Mouse (Mus musculus) brown adipose tissue, adult 24 weeks (tissue): Measurements from ENCODE around the gene Hdac7. TPM values are rescaled to one million over a fixed set of nuclear protein-coding genes. Genes with fewer than 3 reads are reported as not detected.
"Not testable (repeated sequence)": the region's sequence is repeated elsewhere in the genome, so short reads cannot be mapped to it uniquely, and the experiment has no call there.

Source experiments
- H3K27ac ChIP-seq: fragments of 200-500 bp; replicated peaks from 2 replicates; pipeline ENCODE4 v1.5.1; 2012; ENCODE audit warnings: low read depth, mild to moderate bottlenecking, low read length
- H3K4me1 ChIP-seq: fragments of 200-500 bp; 2 replicates; pipeline ENCODE4 v1.6.1; 2012; ENCODE audit warnings: low read length, mixed read lengths; ENCODE audit not compliant: control insufficient read depth, insufficient read depth, insufficient read length
- H3K4me3 ChIP-seq: fragments of 200-500 bp; 2 replicates; pipeline ENCODE4 v1.5.1; 2012; ENCODE audit warnings: low read depth, mild to moderate bottlenecking, low read length, moderate library complexity; ENCODE audit not compliant: insufficient read depth
- polyA plus RNA-seq: library from polyadenylated mRNA; stranded (reverse); fragments of >200 nt; gene quantifications from 2 replicates; pipeline ENCODE4 v1.2.4, GENCODE M21; 2012; ENCODE audit not compliant: missing spikeins, insufficient read depth, insufficient read length

Gene Hdac7
- 10.0 and 10.2 TPM in 2 replicates for polyA plus RNA-seq

DNA sequence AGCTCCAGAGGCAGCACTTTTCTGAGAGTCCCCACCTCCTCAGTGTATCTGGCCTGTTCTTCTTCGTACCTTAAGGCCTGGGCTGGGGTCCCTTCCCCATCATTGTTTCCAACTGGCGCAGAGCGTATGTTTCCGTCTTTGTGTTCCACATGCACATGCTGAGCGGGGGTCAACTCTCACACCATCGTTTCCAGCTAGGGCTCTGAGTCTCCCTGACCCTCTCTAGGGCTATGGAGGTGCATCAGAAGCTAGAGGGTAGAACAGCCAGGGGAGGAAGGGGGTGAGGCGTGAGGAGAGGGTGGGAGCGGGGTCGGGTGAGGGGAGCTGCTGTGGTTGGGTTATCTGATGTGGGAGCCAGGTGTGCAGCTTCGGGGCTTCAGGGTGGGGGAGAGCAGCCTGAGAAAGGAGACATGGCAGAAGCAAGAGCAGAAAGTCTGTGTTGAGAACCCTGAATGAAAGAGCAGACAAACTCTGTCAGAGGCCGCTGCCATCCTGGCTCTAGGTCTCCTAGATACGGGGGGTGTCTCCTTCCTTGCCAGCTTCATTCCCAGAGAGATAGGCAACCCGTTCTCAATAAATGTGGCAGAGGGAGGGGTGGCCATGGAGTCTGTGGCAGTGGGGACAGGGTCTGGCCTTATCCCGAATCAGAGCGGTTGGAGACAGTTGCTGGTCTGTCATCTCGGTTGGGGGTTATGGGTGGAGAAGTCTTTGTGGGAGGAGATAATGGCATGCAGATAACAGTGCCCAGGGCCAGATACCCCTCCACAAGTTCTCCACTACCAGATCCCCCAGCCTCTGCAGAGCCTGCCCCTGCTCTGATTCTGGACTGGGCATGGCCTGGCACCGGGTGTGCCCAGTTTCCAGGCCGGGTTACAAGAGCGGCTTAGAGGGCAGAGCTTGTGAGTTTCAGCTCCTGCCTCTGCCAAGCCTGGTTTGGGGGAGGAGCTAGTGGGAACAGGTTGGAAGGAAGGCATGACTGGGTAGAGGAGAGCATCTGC, at the start of gene Hdac7:
Gene Hdac7, minus strand, starts transcription at position 466 of the 998 bp plus-strand sequence.
- Histone ChIP-seq H3K4me1 (peaks cover 9% of the 10 kb centered on the region), H3K4me3 (no peak within 1 kb of the TSS), H3K27ac (no peak within 1 kb of the TSS)

DNA sequence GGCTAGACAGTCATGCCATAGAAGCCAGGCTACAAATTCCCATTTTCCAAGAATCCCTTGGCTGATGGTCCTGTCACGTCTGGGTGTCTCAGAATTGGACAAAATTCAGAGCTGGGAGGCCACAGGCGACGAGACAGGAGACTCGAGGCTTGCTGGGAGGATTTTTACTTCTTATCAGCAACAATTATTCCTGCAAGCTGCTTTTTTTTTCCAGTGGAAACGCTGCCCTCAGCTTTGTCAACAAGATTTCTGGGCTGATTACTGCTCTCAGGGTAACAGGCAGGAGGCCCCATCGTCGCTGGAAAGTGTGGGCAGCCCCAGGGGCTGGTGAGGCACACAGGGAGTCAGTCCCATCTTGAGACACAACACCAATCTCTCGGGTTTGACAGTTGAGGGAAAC, 48.2 kb upstream of the Hdac7 start:
- no peak overlapping the region for H3K27ac ChIP-seq
- H3K4me1 ChIP-seq, result peaks cover 4% of the 10 kb centered on the region; the same call in 1 of the 2 replicates
- no peak overlapping the region for H3K4me3 ChIP-seq

DNA sequence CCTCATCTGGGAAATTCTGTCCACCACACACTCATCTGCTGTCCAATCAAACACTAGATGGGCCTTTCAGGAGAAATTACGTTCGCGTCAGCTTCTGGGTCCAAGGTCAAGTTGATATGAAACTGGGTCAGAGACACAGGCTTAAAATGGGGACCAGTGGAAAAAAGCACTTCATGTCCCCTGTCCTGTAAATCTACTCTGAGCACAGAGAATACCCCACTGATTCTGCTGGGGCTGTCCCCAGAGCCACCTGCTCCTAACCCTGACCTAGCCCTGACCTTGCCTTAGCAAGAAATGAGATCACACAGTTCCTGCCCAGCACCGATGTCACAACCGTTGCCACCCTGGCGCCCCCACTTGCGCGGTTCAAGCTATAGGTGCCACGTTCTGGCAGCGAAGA, 46.1 kb upstream of the Hdac7 start:
- H3K4me3 ChIP-seq, result no peak overlapping the region
- no peak overlapping the region for H3K27ac ChIP-seq
- H3K4me1 ChIP-seq, result peaks cover 4% of the 10 kb centered on the region; the same call in 1 of the 2 replicates

DNA sequence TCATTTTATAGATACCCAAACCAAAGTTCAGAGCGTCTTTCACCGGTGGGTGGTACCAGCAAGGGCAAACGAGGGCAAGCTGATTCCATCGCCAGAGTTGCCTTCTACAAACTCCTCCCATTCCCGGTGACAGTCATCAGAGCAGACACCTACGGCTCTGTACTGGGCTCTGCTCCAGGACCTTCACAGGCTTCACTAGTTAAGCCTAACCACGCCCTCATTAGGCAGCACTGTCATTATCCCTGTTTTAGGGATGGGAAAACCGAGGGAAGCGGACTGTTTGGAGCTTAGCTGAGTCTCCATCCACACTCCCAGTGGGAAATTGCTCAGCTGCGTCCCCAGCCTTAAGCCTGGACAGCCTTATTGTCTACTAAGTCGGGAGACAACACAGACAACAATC, 45.7 kb upstream of the Hdac7 start:
- Histone ChIP-seq H3K27ac (peak overlapping the region; percentile 39; the same call in 1 of the 2 replicates), H3K4me1 (peaks cover 4% of the 10 kb centered on the region; the same call in 1 of the 2 replicates), H3K4me3 (no peak overlapping the region)

DNA sequence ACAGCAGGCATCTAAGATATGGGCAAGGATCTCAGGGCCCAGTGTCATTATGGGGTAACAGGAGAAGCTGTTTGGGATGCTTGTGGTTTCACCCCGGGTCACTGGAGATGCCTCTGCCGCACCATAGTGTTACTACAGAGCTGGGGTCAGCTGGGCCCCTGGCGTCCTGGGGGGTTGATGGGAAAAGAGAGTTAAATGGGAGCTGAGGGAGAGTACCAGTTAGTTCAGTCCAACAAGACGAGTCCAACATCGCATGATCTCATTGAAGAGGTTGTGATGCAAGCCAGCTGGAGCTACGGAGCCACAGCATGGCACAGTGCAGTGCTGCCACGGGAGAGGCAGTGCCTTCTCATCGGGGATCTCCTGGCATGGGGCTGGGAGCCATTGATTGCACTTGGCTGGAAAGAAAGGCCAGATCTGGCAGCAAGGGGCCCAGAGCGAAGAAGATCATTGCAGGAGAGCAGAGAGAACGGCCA, 43.3 kb upstream of the Hdac7 start:
- Histone ChIP-seq H3K4me1 (peaks cover 4% of the 10 kb centered on the region; the same call in 1 of the 2 replicates), H3K27ac (no peak overlapping the region), H3K4me3 (no peak overlapping the region)

DNA sequence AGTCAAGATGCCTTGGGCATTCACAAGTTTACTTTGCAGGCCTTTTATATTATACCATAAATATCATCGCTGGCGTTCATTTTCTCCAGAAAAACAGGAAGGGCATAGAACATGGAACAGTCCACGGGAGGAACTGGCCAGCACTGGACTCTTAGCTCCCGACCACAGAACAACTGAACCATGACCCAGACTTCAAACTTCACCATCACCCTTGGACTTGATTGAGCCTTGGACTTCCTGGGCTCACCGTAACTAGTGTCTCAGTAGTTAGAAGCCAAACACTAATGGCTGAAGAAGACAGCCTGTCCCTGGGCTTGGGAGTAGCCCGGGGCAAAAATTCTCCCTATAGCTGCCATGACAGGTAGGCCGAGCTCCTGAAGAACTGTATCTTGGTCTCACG, 37.1 kb upstream of the Hdac7 start:
- H3K4me1 ChIP-seq, result no peaks in the 10 kb centered on the region
- H3K27ac ChIP-seq, result no peak overlapping the region
- H3K4me3 ChIP-seq, result no peak overlapping the region

DNA sequence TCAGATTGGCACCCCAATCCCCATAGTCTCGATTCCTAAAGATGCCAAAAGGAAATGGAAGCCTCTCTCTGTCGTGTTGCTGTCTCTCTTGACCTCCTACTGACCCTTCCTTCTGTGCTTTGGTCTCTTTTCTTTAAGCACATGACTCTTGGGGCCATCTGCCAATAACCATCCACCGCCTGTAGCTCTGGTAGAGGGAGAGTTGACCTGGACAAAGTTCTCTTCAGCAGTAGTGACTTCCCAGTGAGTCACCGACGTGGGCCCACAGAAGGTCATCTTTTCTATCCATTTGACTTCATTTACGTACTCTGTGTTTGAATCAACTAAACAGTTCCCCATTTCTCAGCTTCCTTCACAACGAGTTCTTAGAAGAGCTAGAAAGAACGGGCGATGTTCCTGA, 36.1 kb upstream of the Hdac7 start:
- Histone ChIP-seq H3K4me1 (no peaks in the 10 kb centered on the region), H3K27ac (no peak overlapping the region), H3K4me3 (no peak overlapping the region)

DNA sequence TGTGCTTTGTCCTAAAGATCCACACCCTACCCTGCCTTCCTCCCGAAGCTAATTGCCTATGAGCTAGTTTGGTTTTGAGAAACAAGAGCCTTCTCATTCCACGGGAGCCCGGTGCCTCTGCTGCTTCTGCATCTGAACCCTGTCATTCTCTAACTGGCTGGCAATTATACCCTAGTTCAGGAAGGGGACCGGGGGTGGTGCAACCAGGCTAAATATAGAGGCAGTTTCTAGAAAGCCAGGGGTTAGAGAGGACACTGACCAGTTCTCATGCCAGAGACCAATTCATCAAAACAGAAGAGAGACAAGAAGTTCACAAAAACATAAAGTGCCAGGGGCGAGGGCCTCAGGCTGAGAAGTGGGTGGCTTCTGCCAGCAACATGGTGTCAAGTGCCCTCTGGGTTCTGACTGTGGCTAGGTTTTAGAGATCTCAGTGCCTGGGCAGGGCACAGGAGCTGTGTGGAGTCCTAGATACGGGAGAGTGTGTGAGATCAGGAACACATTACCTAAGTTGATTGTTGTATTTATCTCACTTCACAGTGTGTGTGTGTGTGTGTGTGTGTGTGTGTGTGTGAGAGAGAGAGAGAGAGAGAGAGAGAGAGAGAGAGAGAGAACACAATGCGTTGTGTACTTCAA, 34.5 kb upstream of the Hdac7 start:
- H3K27ac ChIP-seq, result no peak overlapping the region
- H3K4me3 ChIP-seq, result no peak overlapping the region

DNA sequence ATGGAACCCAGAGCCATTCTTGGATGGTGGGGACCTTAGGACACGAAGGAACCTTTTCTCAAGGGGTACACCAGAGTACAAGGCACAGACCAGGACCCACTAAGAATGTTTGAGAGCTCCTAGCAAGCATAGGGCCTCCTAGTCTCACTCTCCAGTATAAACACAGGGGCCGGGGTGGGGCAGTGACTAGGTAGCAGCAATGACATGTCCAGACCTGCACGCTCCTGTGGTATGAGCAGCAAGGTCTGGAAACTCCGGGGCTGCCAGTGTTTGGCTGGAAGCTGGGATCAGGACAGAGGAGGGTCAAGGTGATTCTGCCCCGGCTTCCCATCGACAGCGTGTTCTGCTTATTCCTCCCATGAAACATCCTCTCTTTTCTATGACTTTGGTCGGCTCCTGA, 31.5 kb upstream of the Hdac7 start:
- H3K4me3 ChIP-seq, result no peak overlapping the region
- H3K27ac ChIP-seq, result no peak overlapping the region
- H3K4me1 ChIP-seq, result peaks cover 4% of the 10 kb centered on the region; the same call in 1 of the 2 replicates

More for the DNA sequence above, 34.5 kb upstream of the Hdac7 start:
- no peaks in the 10 kb centered on the region for H3K4me1 ChIP-seq

DNA sequence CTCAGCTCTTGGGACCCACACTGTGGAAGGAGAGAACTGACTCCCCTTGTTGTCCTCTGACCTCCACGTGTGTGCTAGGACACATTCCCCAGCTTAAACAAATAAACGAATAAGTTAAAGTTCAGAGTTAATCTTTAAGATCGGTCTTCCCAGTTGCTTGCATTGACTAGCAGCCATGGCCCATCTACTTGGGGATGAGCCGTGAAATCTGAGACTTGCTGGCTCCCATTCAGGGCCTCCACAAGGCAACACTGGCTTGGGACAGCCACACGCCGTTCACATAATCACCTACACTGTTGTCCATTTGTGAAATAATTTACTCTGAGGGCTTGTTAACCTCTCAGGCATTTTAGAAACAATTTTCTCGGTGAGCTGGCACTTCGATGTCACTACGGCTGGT, 29.4 kb upstream of the Hdac7 start:
- H3K27ac ChIP-seq, result no peak overlapping the region
- no peak overlapping the region for H3K4me3 ChIP-seq
- peaks cover 5% of the 10 kb centered on the region; the same call in 1 of the 2 replicates for H3K4me1 ChIP-seq

DNA sequence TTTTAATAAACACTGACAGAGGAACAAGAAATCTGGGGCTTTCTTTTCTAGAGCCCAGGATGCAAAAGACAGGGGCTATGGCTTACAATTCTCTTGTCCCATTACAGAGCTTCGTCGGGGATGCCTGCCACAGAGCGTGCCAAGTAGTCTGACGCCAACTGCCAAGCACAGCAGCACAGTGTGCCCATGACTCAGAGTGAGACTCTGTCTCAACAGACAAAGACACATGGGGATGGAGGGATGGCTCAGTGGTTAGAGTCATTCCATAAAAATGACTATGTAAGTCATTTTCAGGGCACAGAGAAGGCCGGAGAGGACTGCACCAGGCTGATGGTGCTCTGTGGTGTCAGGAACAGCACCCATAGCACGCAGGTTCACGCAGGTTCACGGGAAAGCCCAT, 27.9 kb upstream of the Hdac7 start:
- no peak overlapping the region for H3K4me3 ChIP-seq
- peaks cover 5% of the 10 kb centered on the region; the same call in 1 of the 2 replicates for H3K4me1 ChIP-seq

DNA sequence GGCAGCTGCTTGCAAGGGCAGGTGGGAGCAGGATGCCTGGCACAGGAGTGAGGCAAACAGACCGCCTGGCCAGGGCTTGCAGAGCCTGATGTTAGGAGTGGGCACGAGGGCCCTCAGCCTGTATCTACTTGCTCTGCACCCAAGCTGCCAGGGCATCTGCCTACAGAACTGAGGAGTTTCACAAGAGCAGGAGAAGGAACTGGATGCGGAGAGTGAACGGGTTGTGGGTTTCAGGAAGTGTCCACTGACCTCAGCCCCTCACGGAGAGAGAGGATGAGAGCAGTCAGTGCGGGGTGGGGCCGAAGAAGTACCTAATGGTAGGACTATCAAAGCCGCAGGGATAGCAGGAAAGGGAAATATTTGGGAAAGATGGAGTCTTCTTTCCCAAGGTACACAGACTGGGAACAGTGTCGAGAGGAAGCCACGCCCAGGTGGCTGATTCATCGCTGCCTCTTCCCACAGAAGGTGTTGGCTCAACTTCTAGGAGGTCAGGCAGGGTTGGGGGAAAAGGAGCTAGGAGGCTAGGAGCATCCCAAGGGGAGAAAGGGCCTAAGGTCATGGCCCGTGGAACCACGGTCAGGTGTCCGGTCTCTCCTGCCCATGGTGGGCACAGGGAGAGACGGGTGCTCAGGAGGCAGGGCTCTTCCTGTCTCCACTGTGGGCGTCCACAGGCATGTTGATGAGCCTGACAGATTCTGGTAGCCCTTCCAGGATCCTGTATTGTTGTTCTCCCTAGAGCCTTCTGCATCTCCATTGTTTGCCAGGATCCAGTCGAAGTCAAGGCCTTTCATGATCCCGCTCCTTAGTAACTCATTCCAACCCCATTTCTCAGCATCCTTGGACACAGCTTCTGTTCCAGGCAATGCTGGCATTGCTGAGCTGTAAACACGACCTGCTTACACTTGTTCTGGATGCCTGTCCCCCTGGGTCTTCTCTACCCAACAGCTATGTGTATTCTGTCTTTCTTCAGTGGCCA, 27.0 kb upstream of the Hdac7 start:
- H3K27ac ChIP-seq, result peak overlapping the region; percentile 68
- H3K4me1 ChIP-seq, result peaks cover 5% of the 10 kb centered on the region; the same call in 1 of the 2 replicates
- H3K4me3 ChIP-seq, result no peak overlapping the region

More for the DNA sequence above, 27.9 kb upstream of the Hdac7 start:
- H3K27ac ChIP-seq, result no peak overlapping the region

DNA sequence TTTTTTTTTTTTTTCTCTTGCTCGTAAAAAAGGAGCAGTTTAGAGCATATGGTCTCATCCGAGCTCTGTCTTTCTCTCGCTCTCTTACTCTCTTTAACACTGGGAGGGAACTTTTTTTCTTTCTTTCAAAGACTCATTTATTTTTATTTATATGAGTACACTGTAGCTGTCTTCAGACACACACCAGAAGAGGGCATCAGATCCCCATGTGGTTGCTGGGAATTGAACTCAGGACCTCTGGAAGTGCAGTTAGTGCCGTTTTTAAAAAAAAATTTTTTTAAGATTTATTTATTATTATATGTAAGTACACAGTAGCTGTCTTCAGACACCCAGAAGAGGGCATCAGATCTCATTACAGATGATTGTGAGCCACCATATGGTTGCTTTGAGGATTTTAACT, 25.8 kb upstream of the Hdac7 start:
- H3K27ac ChIP-seq, H3K4me3 ChIP-seq, H3K4me1 ChIP-seq: not testable (repeated sequence)

DNA sequence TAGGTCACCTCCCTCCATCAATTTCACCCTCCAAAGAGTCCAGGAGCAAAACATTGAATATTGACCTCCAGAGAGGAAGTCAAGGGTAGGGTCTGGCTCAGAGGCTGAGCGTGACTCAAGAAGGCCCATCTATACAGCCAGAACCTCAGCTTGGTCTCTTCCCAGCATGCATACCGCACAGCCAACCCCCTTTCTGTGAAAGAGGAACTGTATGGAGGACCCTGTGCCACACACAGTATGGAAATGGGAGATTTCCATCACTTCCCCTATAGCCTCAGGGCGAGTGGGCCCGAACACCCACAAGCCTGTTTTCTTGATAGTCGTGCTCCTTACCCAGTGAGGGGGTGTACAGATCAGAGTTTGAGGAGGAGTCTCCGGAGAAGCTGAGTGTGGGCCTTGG, 24.7 kb upstream of the Hdac7 start:
- no peak overlapping the region for H3K27ac ChIP-seq
- H3K4me1 ChIP-seq, result peaks cover 5% of the 10 kb centered on the region; the same call in 1 of the 2 replicates
- no peak overlapping the region for H3K4me3 ChIP-seq
